Mouse (Mus musculus): Measurements from ENCODE around the gene Gm45808. TPM values are rescaled to one million over a fixed set of nuclear protein-coding genes. Genes with fewer than 3 reads are reported as not detected.
A peak's percentile ranks its signal among the peaks of the same experiment; 100 is the strongest.

The Gm45808 gene
- polyA plus RNA-seq, 1 experiment from 2014 or later: not detected

DNA sequence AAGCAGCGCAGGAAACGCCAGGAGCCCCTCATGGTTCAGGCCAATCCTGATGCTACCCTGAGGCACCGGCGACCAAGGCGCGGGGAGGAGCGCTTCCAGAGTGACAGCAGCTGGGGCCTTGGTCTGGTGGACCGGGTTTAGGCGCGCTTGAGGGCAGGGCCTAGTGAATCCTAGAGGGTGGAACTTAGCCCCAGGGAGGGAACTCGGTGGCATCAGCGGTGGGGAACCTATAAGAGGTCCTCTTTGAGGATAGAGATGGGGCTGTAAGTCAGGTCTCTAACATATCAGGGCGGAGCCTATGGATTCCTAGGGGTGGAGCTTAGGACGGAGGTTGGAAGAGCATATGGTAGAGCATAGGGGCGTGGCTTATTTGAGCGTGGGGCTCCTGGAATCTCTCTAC is 28.8 kb upstream of the Gm45808 start:
- no peak overlapping the region for H3K9ac ChIP-seq (ENCODE audit: low read depth, low read length)
- H3K36me3 ChIP-seq (ENCODE audit: control insufficient read depth, insufficient read depth, low read length): no peaks in the 10 kb centered on the region
- no peak overlapping the region for H3K27ac ChIP-seq (ENCODE audit: low read depth, low read length)
- H3K4me2 ChIP-seq (replicated peaks; ENCODE audit: low read depth, low read length): no peak overlapping the region
- 31% methylated on average over 16 of the region's 16 CpGs for WGBS
- H3K4me3 ChIP-seq (ENCODE audit: low read depth, low read length): no peak overlapping the region
- no peaks in the 10 kb centered on the region for H3K4me1 ChIP-seq (replicated peaks; ENCODE audit: control insufficient read depth, insufficient read depth, low read length)
- H3K27me3 ChIP-seq (ENCODE audit: control insufficient read depth, insufficient read depth, low read length): no peaks in the 10 kb centered on the region
- 0 out of 2 replicates have a peak, but pooled peaks have one; percentile 38 for ATAC-seq (ENCODE audit: low FRiP score)
- no peaks in the 10 kb centered on the region for H3K9me3 ChIP-seq (ENCODE audit: control insufficient read depth, low read length)
- DNase-seq (ENCODE audit: low spot score): no peak

- H3K4me3 ChIP-seq (ENCODE audit: low read depth, low read length): no peak overlapping the region
- no peak for ATAC-seq (ENCODE audit: low FRiP score)
- no peaks in the 10 kb centered on the region for H3K27me3 ChIP-seq (ENCODE audit: control insufficient read depth, insufficient read depth, low read length)
Measured at GRCm38 (mm10) chr7:45514411-45514810, 27.8 kb upstream of the Gm45808 start.

GRCm38 (mm10) chr7:45509912-45510787 is 23.5 kb upstream of the Gm45808 start, which contains the start of gene Nucb1:
Gene Nucb1 (minus strand): TSS chr7:45510406.
- H3K27ac ChIP-seq (ENCODE audit: low read depth, low read length): peak within 1 kb of the TSS; percentile 43
- no peaks in the 10 kb centered on the region for H3K27me3 ChIP-seq (ENCODE audit: control insufficient read depth, insufficient read depth, low read length)
- H3K4me1 ChIP-seq (replicated peaks; ENCODE audit: control insufficient read depth, insufficient read depth, low read length): peaks cover 4% of the 10 kb centered on the region
- peak within 1 kb of the TSS; percentile 67 for H3K4me3 ChIP-seq (ENCODE audit: low read depth, low read length)
- H3K4me2 ChIP-seq (replicated peaks; ENCODE audit: low read depth, low read length): peak within 1 kb of the TSS; percentile 78
- H3K36me3 ChIP-seq (ENCODE audit: control insufficient read depth, insufficient read depth, low read length): no peaks in the 10 kb centered on the region
- ATAC-seq (ENCODE audit: low FRiP score) (peak; percentile 92), DNase-seq (ENCODE audit: low spot score) (peak; percentile 94)
- under 1% methylated on average over 44 of the region's 44 CpGs for WGBS
- no peaks in the 10 kb centered on the region for H3K9me3 ChIP-seq (ENCODE audit: control insufficient read depth, low read length)
- H3K9ac ChIP-seq (ENCODE audit: low read depth, low read length): peak within 1 kb of the TSS; percentile 83

More at GRCm38 (mm10) chr7:45514411-45514810, 27.8 kb upstream of the Gm45808 start:
- WGBS: 84% methylated on average over 7 of the region's 7 CpGs
- Histone ChIP-seq H3K9ac (ENCODE audit: low read depth, low read length) (no peak overlapping the region), H3K27ac (ENCODE audit: low read depth, low read length) (no peak overlapping the region), H3K36me3 (ENCODE audit: control insufficient read depth, insufficient read depth, low read length) (no peaks in the 10 kb centered on the region), H3K4me2 (replicated peaks; ENCODE audit: low read depth, low read length) (no peak overlapping the region), H3K9me3 (ENCODE audit: control insufficient read depth, low read length) (no peaks in the 10 kb centered on the region), H3K4me1 (replicated peaks; ENCODE audit: control insufficient read depth, insufficient read depth, low read length) (peaks cover 3% of the 10 kb centered on the region)
- DNase-seq (ENCODE audit: low spot score): no peak

DNA sequence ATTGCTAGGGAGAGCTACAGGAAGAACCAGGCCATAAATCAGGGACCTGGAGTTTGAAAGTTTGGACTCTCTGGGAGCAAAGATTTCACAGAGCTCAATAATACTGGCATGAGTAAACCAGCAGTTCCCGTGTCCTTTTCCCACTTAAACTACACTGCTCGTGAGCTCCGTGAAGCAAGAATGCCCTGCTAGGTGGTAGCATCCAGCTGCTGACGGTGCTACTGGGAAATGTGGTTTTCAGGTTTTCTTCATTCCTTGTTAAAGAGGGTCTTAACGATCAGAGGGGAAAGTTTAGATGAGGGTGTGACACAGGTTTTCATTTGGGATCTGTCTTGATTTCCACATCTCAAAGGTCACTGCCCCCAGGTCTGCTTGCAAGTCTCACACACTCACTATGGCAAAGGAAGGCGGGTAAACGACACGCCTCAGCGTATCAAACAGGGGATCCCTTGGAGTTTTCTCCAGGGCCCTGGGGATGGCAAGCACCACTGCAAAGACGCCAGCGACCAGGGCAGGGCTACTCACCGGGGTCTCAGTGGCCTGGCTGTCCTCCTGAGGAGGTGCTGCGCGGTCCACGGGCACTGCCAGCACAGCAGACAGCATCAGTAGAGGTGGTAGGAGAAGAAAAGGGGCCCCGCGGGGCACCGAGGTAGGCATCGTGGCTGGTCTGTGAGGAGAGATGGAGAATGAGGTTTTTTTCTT is 22.7 kb upstream of the Gm45808 start:
- peaks cover 4% of the 10 kb centered on the region for H3K4me1 ChIP-seq (replicated peaks; ENCODE audit: control insufficient read depth, insufficient read depth, low read length)
- no peak for DNase-seq (ENCODE audit: low spot score)
- no peaks in the 10 kb centered on the region for H3K36me3 ChIP-seq (ENCODE audit: control insufficient read depth, insufficient read depth, low read length)
- H3K9me3 ChIP-seq (ENCODE audit: control insufficient read depth, low read length): no peaks in the 10 kb centered on the region
- H3K4me2 ChIP-seq (replicated peaks; ENCODE audit: low read depth, low read length): peak overlapping the region; percentile 78
- H3K9ac ChIP-seq (ENCODE audit: low read depth, low read length): peak overlapping the region; percentile 83
- no peak overlapping the region for H3K27ac ChIP-seq (ENCODE audit: low read depth, low read length)
- H3K27me3 ChIP-seq (ENCODE audit: control insufficient read depth, insufficient read depth, low read length): no peaks in the 10 kb centered on the region
- ATAC-seq (ENCODE audit: low FRiP score): 0 out of 2 replicates have a peak, but pooled peaks have one; percentile 4
- 48% methylated on average over 19 of the region's 19 CpGs for WGBS
- peak overlapping the region; percentile 67 for H3K4me3 ChIP-seq (ENCODE audit: low read depth, low read length)

DNA sequence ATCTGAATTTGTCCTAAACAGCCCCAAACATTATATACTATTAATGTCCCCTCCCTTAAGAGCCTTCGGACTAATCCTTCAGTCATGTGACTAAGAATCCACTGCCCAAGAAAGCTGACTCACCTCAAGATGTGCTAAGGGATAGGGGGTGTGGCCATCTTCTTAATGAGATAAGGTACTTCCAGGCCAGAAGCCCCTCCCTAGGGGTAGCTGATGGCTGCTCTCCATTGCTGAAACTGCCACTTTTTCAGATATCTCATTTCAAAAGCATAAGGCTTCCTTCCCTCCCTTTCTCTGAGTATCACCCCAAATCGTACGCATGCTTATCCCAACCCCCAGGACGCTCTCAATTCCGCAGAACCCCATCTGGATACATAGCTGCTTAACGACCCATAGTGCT is 21.9 kb upstream of the Gm45808 start:
- Histone ChIP-seq H3K4me1 (replicated peaks; ENCODE audit: control insufficient read depth, insufficient read depth, low read length) (peaks cover 4% of the 10 kb centered on the region), H3K4me3 (ENCODE audit: low read depth, low read length) (no peak overlapping the region), H3K9me3 (ENCODE audit: control insufficient read depth, low read length) (no peaks in the 10 kb centered on the region), H3K4me2 (replicated peaks; ENCODE audit: low read depth, low read length) (no peak overlapping the region), H3K36me3 (ENCODE audit: control insufficient read depth, insufficient read depth, low read length) (no peaks in the 10 kb centered on the region), H3K27me3 (ENCODE audit: control insufficient read depth, insufficient read depth, low read length) (no peaks in the 10 kb centered on the region), H3K9ac (ENCODE audit: low read depth, low read length) (no peak overlapping the region), H3K27ac (ENCODE audit: low read depth, low read length) (no peak overlapping the region)
- ATAC-seq (ENCODE audit: low FRiP score) (no peak), DNase-seq (ENCODE audit: low spot score) (no peak)
- WGBS: 90% methylated on average over 6 of the region's 6 CpGs

DNA sequence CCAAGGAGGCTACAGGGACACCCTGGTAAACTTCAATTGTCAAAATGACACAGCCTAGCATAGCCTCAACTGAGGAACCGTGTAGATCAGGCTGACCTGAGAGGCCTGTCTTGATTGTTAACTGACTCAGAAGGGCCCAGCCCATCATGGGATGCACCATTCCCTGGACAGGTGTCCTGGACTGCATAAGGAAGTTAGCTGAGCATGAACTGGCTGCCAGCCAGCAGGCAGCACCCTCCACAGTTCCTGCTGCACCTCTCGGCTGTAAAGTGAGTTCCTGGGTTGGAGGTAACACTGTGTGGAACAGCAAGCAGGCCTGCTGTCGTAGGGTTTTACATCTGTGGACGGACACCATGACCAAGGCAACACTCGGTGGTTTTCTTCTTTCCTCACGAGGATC is 21.0 kb upstream of the Gm45808 start:
- peaks cover 4% of the 10 kb centered on the region for H3K4me1 ChIP-seq (replicated peaks; ENCODE audit: control insufficient read depth, insufficient read depth, low read length)
- ATAC-seq (ENCODE audit: low FRiP score) (no peak), DNase-seq (ENCODE audit: low spot score) (no peak)
- no peaks in the 10 kb centered on the region for H3K9me3 ChIP-seq (ENCODE audit: control insufficient read depth, low read length)
- no peak overlapping the region for H3K4me3 ChIP-seq (ENCODE audit: low read depth, low read length)
- no peak overlapping the region for H3K4me2 ChIP-seq (replicated peaks; ENCODE audit: low read depth, low read length)
- 87% methylated on average over 6 of the region's 6 CpGs for WGBS
- no peaks in the 10 kb centered on the region for H3K27me3 ChIP-seq (ENCODE audit: control insufficient read depth, insufficient read depth, low read length)
- no peak overlapping the region for H3K9ac ChIP-seq (ENCODE audit: low read depth, low read length)
- H3K36me3 ChIP-seq (ENCODE audit: control insufficient read depth, insufficient read depth, low read length): no peaks in the 10 kb centered on the region
- no peak overlapping the region for H3K27ac ChIP-seq (ENCODE audit: low read depth, low read length)

- no peaks in the 10 kb centered on the region for H3K4me1 ChIP-seq (replicated peaks; ENCODE audit: control insufficient read depth, insufficient read depth, low read length)
- H3K4me3 ChIP-seq (ENCODE audit: low read depth, low read length): no peak overlapping the region
- WGBS: 100% methylated on average over 6 of the region's 6 CpGs
- H3K9me3 ChIP-seq (ENCODE audit: control insufficient read depth, low read length): no peaks in the 10 kb centered on the region
- H3K27me3 ChIP-seq (ENCODE audit: control insufficient read depth, insufficient read depth, low read length): no peaks in the 10 kb centered on the region
- H3K9ac ChIP-seq (ENCODE audit: low read depth, low read length): no peak overlapping the region
- no peak overlapping the region for H3K27ac ChIP-seq (ENCODE audit: low read depth, low read length)
- no peak for DNase-seq (ENCODE audit: low spot score)
- no peak for ATAC-seq (ENCODE audit: low FRiP score)
- H3K4me2 ChIP-seq (replicated peaks; ENCODE audit: low read depth, low read length): no peak overlapping the region
- 0 out of 2 replicates have a peak, but pooled peaks cover under 1% of the 10 kb centered on the region for H3K36me3 ChIP-seq (ENCODE audit: control insufficient read depth, insufficient read depth, low read length)
Measured at GRCm38 (mm10) chr7:45498427-45498826, 11.8 kb upstream of the Gm45808 start.

DNA sequence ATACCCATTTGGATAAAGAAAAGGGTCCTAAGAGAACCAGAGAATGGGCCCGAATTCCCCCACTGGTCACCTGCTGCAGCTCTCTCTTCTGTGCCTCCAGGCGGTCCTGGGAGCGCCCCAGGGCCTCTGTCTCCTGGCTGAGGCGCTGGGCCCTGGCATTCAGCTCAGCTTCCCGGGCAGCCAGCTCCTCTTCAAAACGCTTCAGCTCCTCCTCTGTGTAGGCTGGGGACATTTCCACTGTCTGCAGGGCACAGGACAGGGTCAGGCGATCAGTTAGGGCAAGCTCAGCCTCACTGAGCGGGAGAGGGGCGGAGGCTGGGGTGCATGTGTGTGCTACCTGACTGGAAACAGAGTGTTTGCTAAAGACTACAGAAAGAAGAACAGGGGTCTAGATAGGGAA is 7.9 kb upstream of the Gm45808 start:
- ATAC-seq (ENCODE audit: low FRiP score) (no peak), DNase-seq (ENCODE audit: low spot score) (no peak)
- H3K4me1 ChIP-seq (replicated peaks; ENCODE audit: control insufficient read depth, insufficient read depth, low read length): no peaks in the 10 kb centered on the region
- H3K9ac ChIP-seq (ENCODE audit: low read depth, low read length): no peak overlapping the region
- H3K27ac ChIP-seq (ENCODE audit: low read depth, low read length): no peak overlapping the region
- no peaks in the 10 kb centered on the region for H3K9me3 ChIP-seq (ENCODE audit: control insufficient read depth, low read length)
- 81% methylated on average over 9 of the region's 9 CpGs for WGBS
- no peak overlapping the region for H3K4me3 ChIP-seq (ENCODE audit: low read depth, low read length)
- 0 out of 2 replicates have a peak, but pooled peaks cover 3% of the 10 kb centered on the region for H3K36me3 ChIP-seq (ENCODE audit: control insufficient read depth, insufficient read depth, low read length)
- no peak overlapping the region for H3K4me2 ChIP-seq (replicated peaks; ENCODE audit: low read depth, low read length)
- no peaks in the 10 kb centered on the region for H3K27me3 ChIP-seq (ENCODE audit: control insufficient read depth, insufficient read depth, low read length)

Data from hindbrain, embryonic 11.5 days (tissue).